Mouse (Mus musculus) induced T-regulatory cell, adult 2 months (primary cell): ENCODE data around the gene Ndufv1.

Experiments
- DNase-seq: peaks from one replicate; pipeline ENCODE4 v3.0.0-alpha.2; 2012; ENCODE audit warnings: low read depth

The Ndufv1 gene

GRCm38 (mm10) chr19:4001752-4002151 lies 10.9 kb downstream of the Ndufv1 start:
- DNase-seq, result no peak

GRCm38 (mm10) chr19:4000949-4001525 lies 11.6 kb downstream of the Ndufv1 start:
- no peak for DNase-seq

- DNase-seq, result peak; percentile 99
Observed at GRCm38 (mm10) chr19:4000119-4000900, 12.3 kb downstream of the Ndufv1 start, which contains the start of the genes Nudt8 and Gm49405. TSS of gene Nudt8 (plus strand) at chr19:4000580. TSS of gene Gm49405 (plus strand) at chr19:4000626.

DNA sequence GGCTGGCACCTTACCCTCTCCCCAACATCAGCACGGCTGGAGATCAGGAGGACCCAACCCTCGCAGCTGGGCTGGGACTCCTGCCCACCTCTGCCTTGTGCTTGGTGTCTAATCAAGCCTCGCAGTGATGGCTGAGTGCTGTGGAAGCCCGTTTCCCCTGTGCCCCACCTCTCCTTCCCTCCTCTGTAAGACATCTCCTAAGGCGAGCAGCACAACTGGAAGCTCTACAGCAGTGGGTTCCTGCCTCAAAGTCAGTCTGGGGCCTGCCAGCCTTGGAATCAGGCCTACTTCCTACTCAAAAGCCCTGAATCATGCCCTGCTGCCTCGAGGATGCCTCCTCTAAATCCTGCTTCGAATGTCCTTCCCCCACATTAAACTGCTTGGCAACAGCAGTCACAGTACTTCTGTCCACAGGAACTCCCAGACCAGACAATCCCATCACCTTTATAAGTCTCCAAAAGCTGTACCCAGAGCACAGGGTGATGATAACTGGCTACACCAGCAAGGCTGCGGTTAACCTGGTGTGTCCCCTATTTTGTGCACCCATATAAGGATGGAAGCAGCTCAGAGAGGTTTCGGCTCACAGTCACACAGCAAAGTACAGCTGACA lies 13.4 kb downstream of the Ndufv1 start:
- no peak for DNase-seq

DNA sequence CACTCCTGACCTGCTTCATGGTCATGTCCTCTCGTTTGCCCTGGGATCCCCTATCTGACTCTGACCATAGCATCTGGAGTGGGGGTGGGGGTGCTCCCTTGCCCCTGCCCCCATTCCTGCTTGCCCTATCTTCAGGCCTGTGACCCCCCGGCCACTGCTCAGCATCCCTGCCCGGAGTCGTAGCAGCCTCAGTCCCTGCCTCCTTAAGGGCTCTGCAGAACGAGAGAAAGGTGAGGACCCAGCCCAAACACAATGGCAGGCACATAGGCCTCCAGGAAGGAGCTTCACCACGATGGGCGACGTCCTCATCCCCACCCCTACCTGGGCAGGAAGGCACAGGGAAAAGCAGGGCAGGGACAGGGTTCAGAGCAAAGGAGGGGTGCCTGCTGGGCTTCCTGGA lies 14.3 kb downstream of the Ndufv1 start:
- DNase-seq, result no peak

- DNase-seq, result no peak
Observed at GRCm38 (mm10) chr19:3997231-3997630, 15.4 kb downstream of the Ndufv1 start.

DNA sequence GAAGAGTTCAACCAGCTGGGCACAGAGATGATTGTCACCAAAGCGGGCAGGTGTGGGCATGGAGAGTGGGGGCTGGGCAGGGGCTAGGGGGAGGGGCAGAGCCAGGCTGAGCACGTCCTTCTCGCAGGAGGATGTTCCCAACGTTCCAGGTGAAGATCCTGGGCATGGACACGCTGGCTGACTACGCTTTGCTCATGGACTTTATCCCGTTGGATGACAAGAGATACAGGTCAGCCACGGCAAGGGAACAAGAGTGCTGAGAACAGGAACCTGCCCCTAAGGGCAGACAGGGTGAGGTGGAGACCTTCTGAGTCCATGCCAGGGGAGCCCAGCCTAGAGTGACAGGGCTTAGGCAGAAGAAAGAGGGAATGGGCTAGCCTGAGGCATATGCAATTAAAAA lies 15.9 kb downstream of the Ndufv1 start:
- DNase-seq, result no peak

DNA sequence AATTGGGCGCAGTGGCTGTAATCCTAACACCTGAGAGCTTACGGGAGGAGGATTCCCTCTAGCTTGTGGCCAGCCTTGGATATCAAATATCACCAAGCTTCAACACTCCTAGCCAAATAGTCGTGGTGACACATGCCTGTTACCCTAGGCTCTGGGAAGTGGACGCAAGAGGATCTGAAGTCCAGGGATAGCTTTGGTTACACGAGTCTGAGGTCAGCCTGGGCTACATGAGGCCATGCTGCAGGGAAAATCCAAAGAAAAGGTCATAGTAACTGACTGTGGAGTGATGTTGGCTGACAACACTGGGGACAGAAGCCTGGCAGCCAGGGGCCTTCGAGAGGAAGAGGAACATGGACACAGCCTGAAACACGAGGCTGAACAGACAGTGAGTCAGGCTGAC lies 16.5 kb downstream of the Ndufv1 start:
- no peak for DNase-seq

DNA sequence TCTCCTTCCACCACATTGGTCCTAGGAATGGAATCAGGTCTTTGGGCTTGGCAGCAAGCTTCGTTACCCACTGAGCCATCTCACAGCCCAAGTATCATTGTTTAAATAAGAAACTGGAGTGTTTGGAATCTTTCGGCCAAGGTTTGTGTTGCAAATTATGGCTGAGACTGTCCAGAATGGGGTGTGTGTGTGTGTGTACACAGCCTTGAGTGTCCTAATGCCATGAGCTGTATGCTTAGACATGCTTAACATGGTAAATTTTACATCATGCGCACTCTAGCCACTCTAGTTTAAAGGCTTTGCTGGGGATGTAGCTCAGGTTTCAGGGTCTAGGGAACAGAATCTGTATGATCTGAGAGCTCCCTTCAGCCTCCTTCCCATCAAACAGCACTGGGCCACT lies 17.1 kb downstream of the Ndufv1 start:
- no peak for DNase-seq

GRCm38 (mm10) chr19:3994932-3995331 lies 17.7 kb downstream of the Ndufv1 start:
- DNase-seq, result no peak

DNA sequence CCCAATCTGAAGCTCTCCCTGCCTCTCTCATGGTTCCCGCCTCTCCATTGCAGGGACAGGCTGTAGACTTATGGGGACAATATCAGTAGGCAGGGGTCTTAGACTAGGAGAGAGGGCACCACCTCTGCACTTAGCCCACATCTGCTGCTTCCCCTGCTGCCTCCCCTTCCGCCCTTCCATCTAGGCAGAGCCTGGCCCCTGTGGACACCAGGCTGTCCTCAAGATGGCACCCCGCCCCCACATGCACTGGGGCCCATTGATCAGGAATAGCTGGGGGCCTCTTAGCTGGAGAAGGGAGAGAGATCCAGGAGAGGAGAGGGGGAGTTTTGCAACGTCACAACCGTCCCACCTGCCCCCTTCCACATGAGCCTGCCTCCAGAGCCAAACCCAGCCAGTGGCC lies 20.2 kb downstream of the Ndufv1 start, which contains the start of gene Tbx10:
TSS of gene Tbx10 (plus strand) at position 337 of the 400 bp plus-strand sequence.
- DNase-seq, result no peak

DNA sequence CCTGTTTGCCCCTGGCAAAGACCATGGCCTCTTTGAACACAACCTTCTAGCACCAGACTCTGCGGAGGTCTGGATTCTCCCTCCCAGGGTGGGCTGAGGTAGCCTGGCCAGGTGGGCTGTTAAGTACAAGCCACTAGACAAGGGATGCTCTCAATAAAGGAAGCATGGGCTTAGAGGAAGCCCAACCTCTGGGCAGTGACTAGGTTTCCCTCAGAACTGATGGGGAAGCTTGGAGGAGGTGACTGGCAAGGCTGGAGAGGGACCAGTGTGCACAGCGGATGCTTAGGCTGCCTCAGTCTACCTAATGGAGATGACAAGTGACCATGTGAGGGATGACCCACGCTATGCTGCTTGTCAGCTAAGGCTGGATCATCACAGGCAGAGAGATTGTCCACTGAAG lies 20.6 kb downstream of the Ndufv1 start:
- DNase-seq, result no peak

DNA sequence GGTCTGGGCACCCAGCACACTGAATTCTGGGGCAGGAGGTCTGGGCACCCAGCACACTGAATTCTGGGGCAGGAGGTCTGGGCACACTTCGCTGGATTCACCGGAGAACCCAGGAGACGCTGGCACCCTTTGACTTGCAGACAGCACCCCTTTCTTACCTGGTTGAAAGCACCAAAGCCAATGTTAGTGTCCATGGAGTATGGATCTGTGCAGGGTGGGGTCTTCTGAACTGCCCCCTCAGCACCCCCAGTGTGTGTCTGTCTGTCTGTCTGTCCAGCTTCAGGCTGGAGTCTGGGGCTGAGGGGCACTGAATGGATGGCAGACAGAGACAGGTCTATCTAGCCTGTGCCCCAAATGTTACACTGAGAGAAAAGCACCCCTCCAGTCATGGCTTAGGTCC lies 21.0 kb downstream of the Ndufv1 start:
- DNase-seq, result no peak

GRCm38 (mm10) chr19:3990804-3991203 lies 21.8 kb downstream of the Ndufv1 start:
- DNase-seq, result no peak

DNA sequence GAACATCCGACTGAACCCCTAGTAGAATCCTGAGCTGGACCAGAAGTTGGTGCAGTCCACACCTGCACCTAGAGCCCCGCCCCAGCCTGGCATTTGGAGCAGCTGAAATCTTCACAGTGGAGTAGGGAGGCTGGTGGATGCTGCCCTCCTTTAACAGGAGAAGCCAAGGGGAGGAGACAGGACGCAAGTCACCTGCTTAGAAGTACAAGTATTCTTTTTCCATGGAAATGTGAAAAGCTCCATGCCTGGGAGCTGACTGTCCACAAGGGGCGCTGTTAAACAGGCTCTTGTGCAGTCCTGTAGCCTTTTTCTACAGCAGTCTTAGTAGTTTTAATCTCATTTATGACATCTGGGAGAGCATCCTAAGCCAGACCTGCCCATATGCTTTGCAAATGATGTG lies 23.9 kb downstream of the Ndufv1 start:
- DNase-seq, result peak; percentile 50

GRCm38 (mm10) chr19:3988066-3988465 lies 24.5 kb downstream of the Ndufv1 start:
- no peak for DNase-seq

DNA sequence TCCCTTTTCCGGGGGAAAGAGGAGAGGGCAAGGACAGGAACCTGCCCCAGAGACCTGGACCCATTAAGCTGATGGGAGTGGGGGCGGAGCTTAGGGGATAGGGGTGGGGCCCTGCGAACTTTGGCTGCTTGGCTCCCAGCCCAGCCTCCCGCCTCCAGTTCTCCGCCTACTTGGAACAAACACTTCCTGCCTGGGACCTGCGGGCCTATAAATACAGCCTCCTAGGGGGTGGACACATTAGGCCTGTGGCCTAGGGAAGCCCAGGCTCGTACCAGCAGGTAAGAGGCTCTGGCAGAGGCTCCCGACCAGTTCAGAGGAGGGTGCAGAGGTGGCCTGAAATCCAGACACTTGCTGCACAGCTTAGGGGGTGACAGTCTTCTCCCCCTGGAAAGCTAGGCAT lies 26.3 kb downstream of the Ndufv1 start, which contains the start of gene Acy3:
TSS of gene Acy3 (plus strand) at position 237 of the 400 bp plus-strand sequence.
- DNase-seq, result peak; percentile 33

- DNase-seq, result no peak
Observed at GRCm38 (mm10) chr19:3985261-3985681, 27.3 kb downstream of the Ndufv1 start.

DNA sequence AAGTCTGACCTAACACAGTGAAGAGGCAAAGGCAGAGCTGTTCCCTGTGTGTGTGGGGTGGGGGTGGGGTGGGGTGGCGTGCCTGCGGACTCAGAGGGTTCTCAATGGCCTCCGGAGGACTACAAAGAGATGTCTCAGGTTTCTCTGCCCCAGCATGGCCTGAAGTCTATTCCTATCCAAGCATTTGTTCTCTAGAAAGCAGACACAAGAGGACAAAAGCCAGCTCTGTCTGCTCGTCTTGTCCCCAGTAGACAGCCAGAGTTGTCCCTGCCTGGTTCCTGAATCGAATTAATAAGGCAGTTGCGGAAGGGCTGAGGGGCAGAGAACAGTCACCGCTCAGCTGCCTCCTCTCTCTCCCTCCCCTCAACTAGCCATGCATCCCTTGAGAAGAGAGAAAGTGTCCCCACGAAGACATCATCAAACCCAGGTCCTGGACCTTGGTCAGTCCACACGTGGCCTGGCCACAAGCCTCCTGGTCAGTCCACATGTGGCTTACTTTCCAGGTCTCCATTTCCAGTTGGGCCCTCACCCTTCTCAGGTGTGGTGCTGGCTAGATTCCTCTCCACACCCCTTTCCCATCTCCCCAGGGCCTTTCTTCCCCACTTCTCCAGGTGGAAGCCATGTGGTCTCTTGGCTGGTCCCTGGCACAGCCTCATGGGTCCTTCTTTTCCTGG lies 28.9 kb downstream of the Ndufv1 start:
- DNase-seq, result no peak

DNA sequence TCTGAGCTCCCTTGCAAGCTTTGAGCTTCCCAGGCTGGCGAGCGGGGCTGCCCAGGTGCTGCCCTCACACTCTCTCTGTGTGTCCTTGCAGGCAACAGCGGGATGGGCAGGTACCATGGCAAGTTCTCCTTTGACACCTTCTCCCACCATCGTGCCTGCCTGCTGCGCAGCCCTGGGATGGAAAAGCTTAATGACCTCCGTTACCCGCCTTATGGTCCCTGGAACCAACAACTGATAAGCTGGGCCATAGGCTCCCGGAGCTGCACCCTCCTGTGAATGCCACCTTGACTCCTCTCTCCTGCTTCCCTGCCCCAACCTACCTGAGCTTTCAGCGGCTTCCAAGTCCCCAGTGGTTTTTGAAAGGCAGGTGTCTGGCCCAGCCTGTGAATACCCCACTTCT lies 31.7 kb downstream of the Ndufv1 start:
- DNase-seq, result no peak

GRCm38 (mm10) chr19:3980309-3980708 lies 32.3 kb downstream of the Ndufv1 start:
- peak; percentile 92 for DNase-seq

DNA sequence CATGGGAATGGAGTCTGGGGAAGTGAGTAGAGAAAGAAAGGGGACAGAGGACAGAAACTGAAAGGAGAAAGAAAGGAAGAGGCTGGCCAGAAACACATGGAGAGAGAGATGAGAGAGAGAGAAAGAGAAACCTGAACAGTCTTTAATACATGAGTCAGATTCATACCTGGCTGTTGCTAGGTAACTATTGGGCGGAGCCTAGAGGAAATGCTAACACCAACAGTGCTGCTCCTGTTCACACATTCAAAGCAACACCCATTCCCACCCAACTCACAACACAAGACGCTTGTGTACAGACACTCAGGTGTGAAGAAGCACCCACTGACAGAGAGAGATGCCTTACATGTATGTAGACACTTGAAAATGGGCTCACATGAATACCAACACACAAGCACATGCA lies 36.7 kb downstream of the Ndufv1 start:
- DNase-seq, result peak; percentile 80
